Mouse (Mus musculus) fibroblast of lung, adult 2 months (primary cell): ENCODE measurements at regions not wholly inside any gene's neighbourhood (a gene's known extent, or its start where the extent isn't known, plus 50 kb on each side); places are given as distances from the start of the nearest gene placed in this dataset.
A peak's percentile ranks its signal among the peaks of the same experiment; 100 is the strongest.

Source experiments
- DNase-seq: peaks from one replicate; pipeline ENCODE4 v3.0.0-alpha.2; 2011; ENCODE audit warnings: low read depth

DNA sequence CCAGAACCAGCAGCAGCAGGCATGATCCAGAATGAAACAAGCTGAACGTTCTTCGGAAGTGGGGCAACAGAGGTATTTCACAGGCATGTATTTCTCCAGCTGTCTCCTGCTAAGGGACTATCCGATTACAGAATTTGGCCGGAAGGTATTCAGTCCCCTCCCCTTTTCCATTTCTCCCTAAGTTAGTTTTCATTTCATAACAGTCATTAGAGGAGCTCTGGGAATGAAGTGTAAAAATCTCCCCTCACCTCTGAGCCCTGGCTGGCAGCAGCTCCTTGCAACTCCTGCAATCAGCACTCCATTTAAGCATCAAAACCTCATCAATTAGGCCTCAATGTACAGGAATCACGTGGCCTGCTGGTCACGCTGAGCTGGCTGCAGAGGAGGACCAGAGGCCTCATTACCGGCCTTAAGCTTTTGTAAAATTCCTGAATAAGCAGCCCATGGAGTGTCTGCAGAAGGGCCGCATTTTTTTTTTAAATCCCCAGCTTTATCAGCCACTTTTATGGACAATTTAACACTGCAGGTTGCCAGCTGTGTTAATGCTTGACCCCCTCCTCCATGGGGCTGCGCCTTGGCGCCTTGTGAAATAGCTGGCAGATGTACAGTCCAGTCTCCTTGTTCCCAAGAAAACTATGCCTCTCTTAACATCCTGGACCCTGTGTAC is 456.1 kb upstream of the Kirrel3 start:
- peak; percentile 47 for DNase-seq

DNA sequence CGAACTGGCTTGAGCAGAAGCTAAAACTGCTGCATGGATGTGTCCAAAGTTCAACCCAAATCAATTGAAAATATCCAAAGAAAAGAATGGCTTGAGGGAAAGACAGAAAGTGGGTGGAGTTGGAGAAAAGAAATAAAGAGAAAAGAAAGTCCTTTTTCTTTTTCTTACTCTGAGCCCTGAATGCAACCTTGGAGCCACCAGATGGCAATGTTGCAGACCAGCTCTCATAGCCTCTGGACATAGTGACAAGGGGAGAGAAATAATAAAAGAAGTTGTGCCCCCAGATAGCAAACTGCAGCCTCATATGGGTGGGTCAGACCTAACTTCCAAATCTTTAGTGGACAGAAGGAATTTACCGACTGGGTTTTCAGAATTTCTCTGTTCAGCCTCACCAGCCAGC is 431.3 kb upstream of the Kirrel3 start:
- peak; percentile 7 for DNase-seq
